Mouse (Mus musculus): ENCODE results near the gene Btbd35f26.
"Not testable (repeated sequence)": the region's sequence is repeated elsewhere in the genome, so short reads cannot be mapped to it uniquely, and the experiment has no call there.

The Btbd35f26 gene

DNA sequence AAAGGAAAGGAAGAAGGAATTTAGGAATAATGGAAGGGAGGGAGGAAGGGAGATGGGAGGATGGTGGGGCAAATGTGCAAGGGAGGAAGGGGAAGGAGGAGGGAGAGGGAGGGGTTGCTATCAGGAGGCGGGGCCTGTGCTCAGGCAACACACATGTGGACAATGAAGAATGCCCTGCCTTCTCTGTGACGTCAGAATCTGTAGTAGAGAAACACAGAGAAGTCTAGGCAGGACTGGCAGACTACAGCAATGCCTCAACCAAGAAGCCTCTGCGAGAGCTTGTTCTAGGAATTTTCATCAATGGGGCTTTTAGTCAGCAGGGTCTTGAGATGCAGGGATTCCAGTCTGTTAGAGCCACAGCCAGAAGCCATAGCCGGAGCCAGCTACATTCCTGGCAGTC is at the start of gene Btbd35f26:
Gene Btbd35f26, plus strand, starts transcription at position 301 of the 400 bp plus-strand sequence.
- DNase-seq (ENCODE audit: low spot score): not testable (repeated sequence)

GRCm38 (mm10) chrX:31341924-31342323 is 5.7 kb downstream of the Btbd35f26 start:
- not testable (repeated sequence) for DNase-seq (ENCODE audit: low spot score)

- not testable (repeated sequence) for DNase-seq (ENCODE audit: low spot score)
Observed at GRCm38 (mm10) chrX:31383818-31384217, 47.6 kb downstream of the Btbd35f26 start, which contains the start of gene Btbd35f19. Btbd35f19 (minus strand) TSS chrX:31383918.
